8 mouse cellular contexts compared by ENCODE assay signal in genomic region chr8:10153611-10154438, GRCm38 (mm10). TPM values are rescaled to one million over a fixed set of nuclear protein-coding genes. Genes with fewer than 3 reads are reported as not detected.
DNase-seq lines count a peak whose midpoint lies in the region; ATAC-seq and TF ChIP-seq lines count a peak whose summit lies in the region.

Gene Myo16, plus strand, starts transcription at chr8:10153911.

- no peaks in the 10 kb centered on the region for H3K4me1 ChIP-seq in kidney, postnatal 0 days (replicated peaks; ENCODE audit: insufficient read depth, low read length)
- H3K4me1 ChIP-seq in heart, embryonic 14.5 days (ENCODE audit: control insufficient read depth in 2 of 2, insufficient read depth in 2 of 2, low read length in 2 of 2): no peaks in the 10 kb centered on the region; a peak in 1 of 4 replicates
- H3K4me1 ChIP-seq in midbrain, embryonic 16.5 days (ENCODE audit: control insufficient read depth, insufficient read depth, low read length): peaks cover 13% of the 10 kb centered on the region; the same call in 1 of the 2 replicates

- H3K4me3 ChIP-seq in kidney, postnatal 0 days (replicated peaks; ENCODE audit: low read depth, low read length): peak within 1 kb of the TSS; percentile 43
- peak within 1 kb of the TSS; percentile 56 to 63 for H3K4me3 ChIP-seq in heart, embryonic 14.5 days (ENCODE audit: control insufficient read depth in 1 of 2, insufficient read depth in 1 of 2, low read depth in 1 of 2, low read length in 2 of 2)
- H3K4me3 ChIP-seq in midbrain, embryonic 16.5 days (ENCODE audit: low read depth, low read length): peak within 1 kb of the TSS; percentile 56

- peak within 1 kb of the TSS; percentile 76 for H3K4me2 ChIP-seq in kidney, postnatal 0 days (ENCODE audit: low read length)
- peak within 1 kb of the TSS; percentile 95 for H3K4me2 ChIP-seq in heart, embryonic 14.5 days (ENCODE audit: low read length)
- peak within 1 kb of the TSS; percentile 58 for H3K4me2 ChIP-seq in midbrain, embryonic 16.5 days (ENCODE audit: low read length)

- ATAC-seq in kidney, postnatal 0 days (replicated peaks; ENCODE audit: low FRiP score, low read depth): peak; percentile 75
- ATAC-seq in heart, embryonic 14.5 days (ENCODE audit: insufficient number of reproducible peaks, insufficient read depth, low FRiP score, low read depth): no peak
- ATAC-seq in midbrain, embryonic 16.5 days: peak; percentile 86
- no peak for ATAC-seq in granulocyte monocyte progenitor cell, adult 5-6 weeks (replicated peaks; ENCODE audit: poor library complexity, severe bottlenecking)

- H3K27me3 ChIP-seq in kidney, postnatal 0 days (ENCODE audit: insufficient read depth, low read length): peaks cover 9% of the 10 kb centered on the region; the same call in 1 of the 2 replicates
- H3K27me3 ChIP-seq in heart, embryonic 14.5 days (ENCODE audit: control insufficient read depth, insufficient read depth, low read length): peaks cover 39% of the 10 kb centered on the region
- H3K27me3 ChIP-seq in midbrain, embryonic 16.5 days (ENCODE audit: control insufficient read depth, insufficient read depth, low read depth, low read length): no peaks in the 10 kb centered on the region

- intact Hi-C loops in left cerebral cortex, postnatal 25 days (cut with DNase I): loop anchor here (2.0 kb wide), 1 partner anchor 105 kb away; no protein-coding TSS in a partner anchor

- H3K9me3 ChIP-seq in kidney, postnatal 0 days (replicated peaks; ENCODE audit: low read length): no peaks in the 10 kb centered on the region
- H3K9me3 ChIP-seq in heart, embryonic 14.5 days (ENCODE audit: control insufficient read depth, low read length): no peaks in the 10 kb centered on the region
- H3K9me3 ChIP-seq in midbrain, embryonic 16.5 days (replicated peaks; ENCODE audit: control insufficient read depth, low read length, poor library complexity, severe bottlenecking): no peaks in the 10 kb centered on the region

- no peaks in the 10 kb centered on the region for H3K36me3 ChIP-seq in kidney, postnatal 0 days (ENCODE audit: insufficient read depth, low read length)
- no peaks in the 10 kb centered on the region for H3K36me3 ChIP-seq in heart, embryonic 14.5 days (ENCODE audit: control insufficient read depth, insufficient read depth, low read length)
- no peaks in the 10 kb centered on the region for H3K36me3 ChIP-seq in midbrain, embryonic 16.5 days (ENCODE audit: control insufficient read depth, insufficient read depth, low read length)

- TF ChIP-seq CTCF in kidney, postnatal 0 days (IDR thresholded peaks at IDR 0.05; ENCODE audit: low read depth): no peak

- peak within 1 kb of the TSS; percentile 40 for H3K9ac ChIP-seq in kidney, postnatal 0 days (ENCODE audit: low read depth, low read length)
- peak within 1 kb of the TSS; percentile 61 for H3K9ac ChIP-seq in heart, embryonic 14.5 days (ENCODE audit: low read length)
- peak within 1 kb of the TSS; percentile 73 for H3K9ac ChIP-seq in midbrain, embryonic 16.5 days (ENCODE audit: low read depth, low read length)

- H3K27ac ChIP-seq in kidney, postnatal 0 days: no peak within 1 kb of the TSS
- H3K27ac ChIP-seq in heart, embryonic 14.5 days (replicated peaks in 1 of 2; ENCODE audit: control insufficient read depth in 1 of 2, insufficient read depth in 1 of 2, low read depth in 2 of 2, low read length in 2 of 2): no peak within 1 kb of the TSS
- H3K27ac ChIP-seq in midbrain, embryonic 16.5 days (ENCODE audit: low read length): peak within 1 kb of the TSS; percentile 62

- DNase-seq in kidney, postnatal 0 days (ENCODE audit: low spot score): peak; percentile 35
- DNase-seq in kidney, postnatal 36 days: no peak
- DNase-seq in embryo, embryonic 10.5 days (ENCODE audit: low spot score): peak; percentile 66
- DNase-seq in left cerebral cortex, postnatal 25 days (ENCODE audit: low spot score in 2 of 2): peak; percentile 24 to 27
- DNase-seq in urinary bladder, adult 2 months (ENCODE audit: low spot score): no peak

- WGBS in kidney, postnatal 0 days: 1% methylated on average over 60 of the region's 61 CpGs
- WGBS in heart, embryonic 14.5 days: under 1% methylated on average over 61 of the region's 61 CpGs
- WGBS in midbrain, embryonic 16.5 days: under 1% methylated on average over 59 of the region's 61 CpGs

RNA-seq across cellular contexts. Expression of gene Myo16, which starts in this region (rescaled TPM):
- polyA plus RNA-seq in kidney, postnatal 0 days (2015; fragmentation: Nextera tagmentation; extraction: Ambion mirVana): 0.08 and 0.17 TPM in 2 replicates
- 0.34 and 0.53 TPM in 2 replicates for polyA plus RNA-seq in heart, embryonic 14.5 days (2014; fragmentation: Nextera tagmentation; extraction: Ambion mirVana)
- total RNA-seq in left cerebral cortex, postnatal 25 days (2021): 10 to 100 TPM; 30.6 to 42.4 TPM
- 7.2 and 7.4 TPM in 2 replicates for polyA plus RNA-seq in midbrain, embryonic 16.5 days (2015; fragmentation: Nextera tagmentation; extraction: Ambion mirVana)
- not detected in 2 replicates for total RNA-seq in granulocyte monocyte progenitor cell, adult 5-6 weeks (2014; fragmentation: Nextera tagmentation)
- not detected in 2 replicates for total RNA-seq in granulocyte monocyte progenitor cell, adult 5-6 weeks (2017)
- polyA plus RNA-seq in urinary bladder, adult 2 months (2012; rRNA removed): 0.10 and 0.15 TPM in 2 replicates

Comparison
In these comparisons a context has a peak if more than half of its experiments do, and no peak if none do; other contexts are left out.
1. RNA of gene Myo16 (total RNA-seq): 30.6 to 42.4 TPM in left cerebral cortex, postnatal 25 days; not detected in granulocyte monocyte progenitor cell, adult 5-6 weeks; every median in the first group is over 10 times any median in the second.
2. Peak in DNase-seq, ATAC-seq, H3K4me3 ChIP-seq, H3K9ac ChIP-seq and H3K4me2 ChIP-seq in kidney, postnatal 0 days; RNA of the gene not detected or under 1 TPM.
3. DNase-seq: peak in embryo, embryonic 10.5 days (single experiment) and left cerebral cortex, postnatal 25 days (2 of 2); none in kidney, postnatal 36 days (0 of 2) and urinary bladder, adult 2 months (single experiment).
4. Peak in every context shown above with its lines, with median percentiles within 50 percentile points of each other: H3K4me2 ChIP-seq, H3K4me3 ChIP-seq and H3K9ac ChIP-seq.